Mouse (Mus musculus) cerebellum, adult 2 months (tissue): ENCODE results near the gene Mpped2. TPM values are rescaled to one million over a fixed set of nuclear protein-coding genes. Genes with fewer than 3 reads are reported as not detected.

ENCODE experiments used
- DNase-seq, 2 experiments: peaks; one replicate each; pipeline ENCODE4 v3.0.0; 2021
- H3K27ac ChIP-seq: fragments of 200-500 bp; 2 replicates; pipeline ENCODE4 v1.5.1; 2012; ENCODE audit warnings: low read length, control low read depth, inconsistent platforms; ENCODE audit not compliant: insufficient read depth
- H3K27me3 ChIP-seq: fragments of 200-500 bp; 2 replicates; pipeline ENCODE4 v1.6.1; 2012; ENCODE audit warnings: inconsistent platforms, mild to moderate bottlenecking, low read length, moderate library complexity; ENCODE audit not compliant: control insufficient read depth, insufficient read depth
- H3K4me1 ChIP-seq: fragments of 200-500 bp; 2 replicates; pipeline ENCODE4 v1.6.1; 2011; ENCODE audit warnings: low read length; ENCODE audit not compliant: control insufficient read depth, insufficient read depth
- H3K4me3 ChIP-seq: fragments of 200-500 bp; replicated peaks from 2 replicates; pipeline ENCODE3; 2011; ENCODE audit warnings: mild to moderate bottlenecking, low read depth, low read length, control low read depth; ENCODE audit not compliant: insufficient read depth
- CTCF ChIP-seq: fragments of 200-500 bp; IDR thresholded peaks from 2 replicates; pipeline ENCODE4 v1.5.1; 2011; ENCODE audit warnings: low read depth, mild to moderate bottlenecking, control low read depth, low read length, moderate library complexity, borderline replicate concordance; ENCODE audit not compliant: insufficient read depth
- POLR2A ChIP-seq: fragments of 200-500 bp; IDR thresholded peaks from 2 replicates; pipeline ENCODE4 v1.6.1; 2011; ENCODE audit warnings: low read length, control low read depth, borderline replicate concordance; ENCODE audit not compliant: insufficient read depth
- WGBS: fragments of 180-500 bp; shearing (Covaris S2); methylation state at CpG from one replicate; pipeline ENCODE4 v1.1.7; 2018; 5-methylcytosine and 5-hydroxymethylcytosine counted together
- polyA plus RNA-seq: library from polyadenylated mRNA; depleted of rRNA; stranded (reverse); fragments of >200 nt; gene quantifications from 2 replicates; pipeline ENCODE4 v1.2.3, GENCODE M21; 2012

Mpped2 gene
- polyA plus RNA-seq, 1 experiment = 14.9 TPM

- Histone ChIP-seq H3K27ac (no peak overlapping the region), H3K27me3 (no peaks in the 10 kb centered on the region), H3K4me1 (no peaks in the 10 kb centered on the region), H3K4me3 (no peak overlapping the region)
- no peak for TF ChIP-seq POLR2A
- TF ChIP-seq CTCF = no peak
- DNase-seq = no peak
- 78% methylated on average over 11 of the region's 11 CpGs for WGBS
Observed at GRCm38 (mm10) chr2:106665271-106665670, 27.8 kb upstream of the Mpped2 start.

GRCm38 (mm10) chr2:106674319-106674718 lies 18.8 kb upstream of the Mpped2 start:
- no peaks in the 10 kb centered on the region for H3K27me3 ChIP-seq
- DNase-seq = no peak
- H3K4me1 ChIP-seq = no peaks in the 10 kb centered on the region
- H3K27ac ChIP-seq = no peak overlapping the region
- TF ChIP-seq CTCF = no peak
- no peak for TF ChIP-seq POLR2A
- whole genome bisulfite sequencing = 71% methylated on average over 8 of the region's 8 CpGs
- H3K4me3 ChIP-seq = no peak overlapping the region

DNA sequence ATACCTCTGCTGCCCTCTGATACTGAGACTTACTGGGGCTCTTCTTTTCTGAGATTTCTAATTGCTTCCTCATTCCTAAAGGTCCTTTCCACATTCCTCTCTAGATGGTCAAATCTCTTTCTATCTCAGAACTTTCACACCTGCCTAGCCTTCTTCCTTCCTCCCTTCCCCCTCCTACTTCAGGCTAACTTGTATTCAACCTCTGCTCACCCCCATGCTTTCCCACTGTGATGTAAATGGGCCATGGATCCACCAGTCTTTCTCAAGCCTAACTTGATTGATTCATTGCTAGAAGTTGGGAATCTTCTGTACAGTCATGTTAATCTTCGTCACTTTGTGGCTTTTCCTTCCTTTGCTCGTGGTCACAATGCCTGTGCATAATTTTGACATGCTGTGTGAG lies 15.6 kb upstream of the Mpped2 start:
- no peak for DNase-seq
- H3K4me3 ChIP-seq = no peak overlapping the region
- no peaks in the 10 kb centered on the region for H3K4me1 ChIP-seq
- 53% methylated on average over 2 of the region's 2 CpGs for WGBS
- H3K27me3 ChIP-seq = no peaks in the 10 kb centered on the region
- no peak overlapping the region for H3K27ac ChIP-seq
- no peak for TF ChIP-seq CTCF
- TF ChIP-seq POLR2A = no peak

- TF ChIP-seq POLR2A (no peak), CTCF (no peak)
- no peak for DNase-seq
- Histone ChIP-seq H3K27ac (no peak overlapping the region), H3K4me3 (no peak overlapping the region), H3K4me1 (no peaks in the 10 kb centered on the region), H3K27me3 (no peaks in the 10 kb centered on the region)
- WGBS = 85% methylated on average over 5 of the region's 5 CpGs
Observed at GRCm38 (mm10) chr2:106679720-106680455, 13.2 kb upstream of the Mpped2 start.

GRCm38 (mm10) chr2:106683185-106683831 lies 9.8 kb upstream of the Mpped2 start:
- Histone ChIP-seq H3K4me1 (no peaks in the 10 kb centered on the region), H3K4me3 (no peak overlapping the region), H3K27me3 (no peaks in the 10 kb centered on the region), H3K27ac (no peak overlapping the region)
- TF ChIP-seq CTCF (no peak), POLR2A (no peak)
- WGBS = 29% methylated on average over 9 of the region's 9 CpGs
- DNase-seq = no peak

DNA sequence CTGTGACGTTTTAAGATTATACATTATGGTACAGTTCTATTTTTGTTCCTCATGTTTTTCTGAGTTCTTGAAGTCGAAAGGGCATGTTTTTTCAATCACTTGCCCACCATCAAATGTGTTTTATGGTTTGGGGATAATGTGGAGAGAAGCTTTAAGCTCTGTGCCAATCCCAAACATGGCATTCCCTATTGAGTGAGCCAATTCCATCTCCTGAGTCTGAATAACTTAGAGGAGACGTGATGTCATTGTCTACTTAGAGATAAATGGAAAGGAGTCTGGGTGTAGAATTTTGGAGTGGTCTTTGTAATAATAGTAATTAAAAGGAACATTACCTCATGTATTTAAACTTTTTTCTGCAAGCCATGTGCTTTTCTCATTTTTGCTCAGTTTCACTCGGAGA lies 9.2 kb upstream of the Mpped2 start:
- 58% methylated on average over 4 of the region's 4 CpGs for WGBS
- Histone ChIP-seq H3K27me3 (no peaks in the 10 kb centered on the region), H3K4me1 (no peaks in the 10 kb centered on the region), H3K4me3 (no peak overlapping the region), H3K27ac (no peak overlapping the region)
- DNase-seq = no peak
- TF ChIP-seq POLR2A (no peak), CTCF (no peak)

GRCm38 (mm10) chr2:106691753-106692363 lies 1.2 kb upstream of the Mpped2 start:
- no peaks in the 10 kb centered on the region for H3K4me1 ChIP-seq
- 45% methylated on average over 6 of the region's 6 CpGs for WGBS
- no peak overlapping the region for H3K4me3 ChIP-seq
- TF ChIP-seq POLR2A (no peak), CTCF (no peak)
- no peak overlapping the region for H3K27ac ChIP-seq
- H3K27me3 ChIP-seq = no peaks in the 10 kb centered on the region
- no peak for DNase-seq
